Mouse (Mus musculus) ES-E14 (cell line): ENCODE results near the gene Smarcd2. TPM values are rescaled to one million over a fixed set of nuclear protein-coding genes. Genes with fewer than 3 reads are reported as not detected.

Source experiments
- DNase-seq: peaks from one replicate; pipeline ENCODE4 v3.0.0-alpha.2; 2013; ENCODE audit warnings: low read depth, low spot score
- H3K27ac ChIP-seq: 2 replicates; pipeline ENCODE4 v1.5.1; 2012; ENCODE audit warnings: low read depth, mild to moderate bottlenecking, low read length, moderate library complexity, mixed read lengths; ENCODE audit not compliant: poor library complexity, insufficient read depth, severe bottlenecking
- H3K36me3 ChIP-seq: 2 replicates; pipeline ENCODE4 v1.6.1; 2012; ENCODE audit warnings: mild to moderate bottlenecking, low read length, moderate library complexity, mixed read lengths; ENCODE audit not compliant: control insufficient read depth, poor library complexity, insufficient read depth, severe bottlenecking
- H3K4me1 ChIP-seq, 2 experiments: fragments of 150-350 bp in 1 of 2; sonication (generic) in 1 of 2; 2 replicates each; pipeline ENCODE4 v1.6.1; 2012; ENCODE audit warnings: low read length in 2 of 2, mild to moderate bottlenecking in 1 of 2, mixed read lengths in 1 of 2; ENCODE audit not compliant: control insufficient read depth in 2 of 2, insufficient read depth in 2 of 2, poor library complexity in 1 of 2
- H3K4me3 ChIP-seq, 2 experiments: fragments of 150-350 bp in 1 of 2; sonication (generic) in 1 of 2; 2 replicates each; pipeline ENCODE4 v1.5.1; 2012; ENCODE audit warnings: low read length in 2 of 2, low read depth in 1 of 2, mild to moderate bottlenecking in 1 of 2, mixed read lengths in 1 of 2; ENCODE audit not compliant: insufficient read depth in 1 of 2, poor library complexity in 1 of 2, severe bottlenecking in 1 of 2
- H3K9ac ChIP-seq: 2 replicates; pipeline ENCODE4 v1.6.1; 2012; ENCODE audit warnings: low read depth, mild to moderate bottlenecking, low read length, mixed read lengths; ENCODE audit not compliant: poor library complexity, insufficient read depth, severe bottlenecking
- H3K9me3 ChIP-seq: fragments of 150-350 bp; sonication (generic); 2 replicates; pipeline ENCODE4 v1.6.1; 2012; ENCODE audit warnings: low read depth, mild to moderate bottlenecking, low read length; ENCODE audit not compliant: control insufficient read depth, insufficient read depth
- CHD2 ChIP-seq: IDR thresholded peaks from 2 replicates; pipeline ENCODE4 v1.6.1; 2014; ENCODE audit warnings: mild to moderate bottlenecking, low read depth, low read length, inconsistent platforms
- HCFC1 ChIP-seq: IDR thresholded peaks from 2 replicates; pipeline ENCODE4 v1.6.1; 2012; ENCODE audit warnings: low read length, inconsistent platforms, borderline replicate concordance; ENCODE audit not compliant: insufficient read depth
- MAFK ChIP-seq: IDR thresholded peaks from 2 replicates; pipeline ENCODE4 v1.6.1; 2014; ENCODE audit warnings: mild to moderate bottlenecking, low read depth, low read length, inconsistent platforms; ENCODE audit not compliant: insufficient read depth
- ZC3H11A ChIP-seq: IDR thresholded peaks from 2 replicates; pipeline ENCODE4 v1.6.1; 2012; ENCODE audit warnings: low read depth, mild to moderate bottlenecking, inconsistent platforms, low read length, borderline replicate concordance
- ZNF384 ChIP-seq: IDR thresholded peaks from 2 replicates; pipeline ENCODE4 v1.6.1; 2012; ENCODE audit warnings: low read depth, low read length, inconsistent platforms
- in situ Hi-C, 2 experiments: fragments of 600-800 bp; cut with MboI; formaldehyde crosslinking; loops; one replicate each; pipeline ENCODE4 v1.15.1; 2025; ENCODE audit warnings: low sequenced_read_pairs in 2 of 2, inconsistent platforms in 1 of 2; ENCODE audit not compliant: unreplicated experiment in 2 of 2
- total RNA-seq: library from RNA; depleted of rRNA; stranded (reverse); fragments of 300-350 nt; gene quantifications from 2 replicates; pipeline ENCODE4 v1.2.3, GENCODE M21; 2012

Smarcd2 gene
- total RNA-seq, 1 experiment, result 47.7 TPM

DNA sequence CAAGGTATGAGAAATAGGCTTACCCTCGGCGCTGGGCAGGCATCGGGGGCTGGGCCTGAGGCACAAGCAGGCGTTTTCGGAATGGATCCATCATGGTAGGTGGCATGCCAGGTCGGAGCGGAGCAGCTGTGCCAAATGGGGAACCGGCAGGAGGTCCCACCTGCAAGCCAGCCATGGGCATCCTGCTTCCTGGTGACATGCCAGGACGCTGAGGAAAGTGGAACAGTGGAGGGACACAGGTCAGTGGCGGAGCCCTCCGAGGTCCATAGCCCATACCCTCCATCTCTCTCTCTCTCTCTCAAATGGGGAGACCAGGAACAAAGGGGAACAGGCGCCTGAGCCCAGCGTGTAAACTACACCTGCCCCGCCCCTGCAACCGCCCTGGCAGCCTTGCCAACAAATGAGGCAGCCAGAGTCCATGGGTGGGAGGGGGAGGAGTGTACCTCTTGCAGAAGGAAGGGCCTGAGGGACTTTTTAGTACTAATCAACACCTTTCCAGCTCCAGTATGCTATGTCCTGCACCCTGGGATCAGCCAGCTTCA lies 5.4 kb downstream of the Smarcd2 start:
- Histone ChIP-seq H3K27ac (no peak overlapping the region), H3K4me1 (peaks cover 7 to 14% of the 10 kb centered on the region in 2 experiments), H3K9ac (no peak overlapping the region), H3K36me3 (peaks cover 38% of the 10 kb centered on the region), H3K4me3 (no peak overlapping the region), H3K9me3 (no peaks in the 10 kb centered on the region)
- in situ Hi-C loops, result no loop called here
- no peak for DNase-seq
- TF ChIP-seq CHD2 (no peak), ZNF384 (no peak)

DNA sequence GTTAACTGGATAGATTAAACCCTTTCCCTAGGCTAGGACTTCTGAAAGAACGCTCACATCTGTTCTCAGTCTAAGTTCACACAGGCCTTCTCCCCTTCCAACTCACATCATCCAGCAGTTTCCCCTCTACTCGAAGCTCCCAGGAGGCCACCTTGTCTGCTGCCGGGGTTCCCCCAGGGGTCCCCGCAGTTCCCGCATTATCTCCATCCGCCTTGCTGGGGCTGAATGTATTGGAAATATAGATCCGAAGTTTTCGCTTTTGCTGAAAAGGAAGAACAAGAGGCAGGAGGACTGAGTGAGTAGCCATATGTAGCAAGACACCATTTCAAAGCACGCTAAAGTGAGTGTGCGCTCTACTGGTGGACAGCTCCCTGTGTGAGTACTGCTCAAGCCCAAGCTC lies 6.3 kb downstream of the Smarcd2 start:
- TF ChIP-seq ZNF384 (no peak), HCFC1 (no peak), CHD2 (no peak), MAFK (no peak), ZC3H11A (no peak)
- peaks cover 7 to 12% of the 10 kb centered on the region in 2 experiments for H3K4me1 ChIP-seq
- no peak for DNase-seq
- no peak overlapping the region for H3K27ac ChIP-seq
- H3K9ac ChIP-seq, result no peak overlapping the region
- in situ Hi-C loops, result no loop called here
- peaks cover 47% of the 10 kb centered on the region for H3K36me3 ChIP-seq
- no peak overlapping the region for H3K4me3 ChIP-seq
- H3K9me3 ChIP-seq, result no peaks in the 10 kb centered on the region

GRCm38 (mm10) chr11:106265570-106265969 lies 7.2 kb downstream of the Smarcd2 start:
- no peak for DNase-seq
- no peaks in the 10 kb centered on the region for H3K9me3 ChIP-seq
- H3K36me3 ChIP-seq, result peaks cover 53% of the 10 kb centered on the region
- no peak for TF ChIP-seq ZNF384
- TF ChIP-seq ZC3H11A, result no peak
- TF ChIP-seq CHD2, result no peak
- no peak for TF ChIP-seq MAFK
- TF ChIP-seq HCFC1, result no peak
- peaks cover 7 to 8% of the 10 kb centered on the region in 2 experiments; a peak in 3 of 4 replicates for H3K4me1 ChIP-seq
- in situ Hi-C loops, result no loop called here
- no peak overlapping the region for H3K27ac ChIP-seq
- H3K4me3 ChIP-seq, result no peak overlapping the region
- H3K9ac ChIP-seq, result no peak overlapping the region

GRCm38 (mm10) chr11:106264988-106265387 lies 7.8 kb downstream of the Smarcd2 start:
- H3K4me3 ChIP-seq, result no peak overlapping the region
- H3K27ac ChIP-seq, result no peak overlapping the region
- TF ChIP-seq HCFC1 (no peak), MAFK (no peak), ZNF384 (no peak), ZC3H11A (no peak), CHD2 (no peak)
- H3K36me3 ChIP-seq, result peaks cover 53% of the 10 kb centered on the region
- no peaks in the 10 kb centered on the region for H3K9me3 ChIP-seq
- DNase-seq, result no peak
- in situ Hi-C loops, result no loop called here
- peaks cover 6 to 7% of the 10 kb centered on the region in 2 experiments; a peak in 3 of 4 replicates for H3K4me1 ChIP-seq
- H3K9ac ChIP-seq, result no peak overlapping the region

DNA sequence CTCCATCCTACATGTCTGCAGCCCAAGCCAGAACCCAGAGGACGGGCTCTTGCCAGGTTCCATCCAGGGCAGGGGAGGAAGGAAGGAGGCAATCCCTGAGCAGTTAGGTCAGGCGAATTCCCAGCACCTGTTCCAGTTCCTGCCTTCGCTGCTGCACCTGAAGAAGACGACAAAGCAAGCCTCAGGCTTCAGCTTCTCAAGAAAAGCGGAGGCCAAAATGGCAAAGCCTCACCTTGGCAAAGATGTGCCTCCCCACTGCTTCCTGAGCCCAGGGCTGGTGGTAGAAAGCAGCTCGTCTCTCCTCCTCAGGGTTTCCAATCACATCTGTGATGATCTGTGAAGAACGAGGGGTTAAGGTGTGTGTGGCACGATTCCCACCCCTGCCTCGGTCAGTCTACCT lies 8.8 kb downstream of the Smarcd2 start:
- no peak for TF ChIP-seq ZC3H11A
- TF ChIP-seq MAFK, result no peak
- TF ChIP-seq CHD2, result no peak
- no peak for TF ChIP-seq HCFC1
- TF ChIP-seq ZNF384, result no peak
- H3K4me3 ChIP-seq, result no peak overlapping the region
- H3K9ac ChIP-seq, result no peak overlapping the region
- DNase-seq, result no peak
- no peak overlapping the region for H3K27ac ChIP-seq
- no peaks in the 10 kb centered on the region for H3K9me3 ChIP-seq
- peaks cover 3 to 6% of the 10 kb centered on the region in 2 experiments; a peak in 2 of 4 replicates for H3K4me1 ChIP-seq
- in situ Hi-C loops, result no loop called here
- H3K36me3 ChIP-seq, result peaks cover 56% of the 10 kb centered on the region
